Mouse (Mus musculus): ENCODE data around the gene Mrps5.
A peak's percentile ranks its signal among the peaks of the same experiment; 100 is the strongest.

Gene Mrps5

GRCm38 (mm10) chr2:127622065-127622464, 35.0 kb downstream of the Mrps5 start:
- DNase-seq = no peak

DNA sequence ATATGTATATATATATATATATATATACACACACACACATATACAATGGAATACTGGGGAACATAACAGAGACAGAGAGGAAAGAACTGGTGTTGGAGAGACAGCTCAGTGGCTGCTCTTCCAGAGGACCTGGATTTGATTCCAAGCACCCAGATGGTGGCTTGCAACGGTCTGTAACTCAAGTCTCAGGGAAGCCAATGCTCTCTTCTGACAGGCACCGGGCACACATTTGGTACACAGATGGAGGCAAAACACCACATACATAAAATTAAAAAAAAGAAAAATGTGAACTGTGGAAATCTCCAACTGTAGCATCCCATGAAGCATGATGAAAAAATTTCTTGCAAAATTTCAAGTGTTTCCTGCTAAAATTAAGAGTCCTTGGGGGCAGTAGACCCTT, 37.8 kb downstream of the Mrps5 start:
- no peak for DNase-seq

DNA sequence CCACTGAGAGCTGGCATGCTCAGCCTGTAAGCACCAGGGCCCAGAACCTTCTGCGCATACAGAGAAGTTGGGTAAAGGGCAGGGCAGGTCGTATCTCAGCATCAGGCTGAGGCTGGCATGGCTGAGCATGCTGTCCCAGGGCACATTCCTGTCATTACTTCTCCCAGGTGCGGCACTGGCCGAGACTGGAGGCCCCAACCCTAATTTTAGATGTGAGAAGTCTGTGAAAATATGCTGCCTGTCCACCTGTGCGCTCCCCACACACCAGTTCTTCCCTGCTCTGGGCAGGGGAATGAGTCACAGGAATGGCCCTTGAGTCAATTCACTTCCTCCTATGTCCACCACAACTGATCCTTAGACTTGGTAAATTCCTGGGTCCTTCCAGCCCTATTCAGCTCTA, 38.6 kb downstream of the Mrps5 start:
- DNase-seq = peak; percentile 32 to 73

- no peak for DNase-seq
Measured at GRCm38 (mm10) chr2:127627354-127627753, 40.3 kb downstream of the Mrps5 start.

- DNase-seq = no peak
Measured at GRCm38 (mm10) chr2:127627990-127628570, 41.1 kb downstream of the Mrps5 start.

- no peak for DNase-seq
Measured at GRCm38 (mm10) chr2:127632601-127633000, 45.6 kb downstream of the Mrps5 start.

- no peak for DNase-seq
Measured at GRCm38 (mm10) chr2:127635581-127635980, 48.6 kb downstream of the Mrps5 start.

DNA sequence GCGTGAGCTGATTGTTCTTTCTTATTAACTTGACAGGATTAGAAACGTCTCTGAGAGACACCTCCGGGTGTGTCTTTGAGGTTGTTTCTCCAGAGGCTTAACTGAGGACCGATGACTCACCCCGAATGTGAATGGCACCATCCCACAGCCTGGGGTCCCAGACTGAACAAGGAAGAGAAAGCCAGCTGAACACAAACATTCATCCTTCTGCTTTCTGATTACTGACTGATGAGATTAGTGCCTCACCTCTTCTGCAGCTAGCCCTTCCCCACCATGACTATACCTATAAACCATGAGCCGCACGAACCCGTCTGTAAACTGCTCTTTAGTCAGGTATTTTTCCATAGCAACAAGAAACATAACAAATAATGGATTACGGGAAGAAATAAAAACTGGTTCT, 52.0 kb downstream of the Mrps5 start:
- DNase-seq = no peak

GRCm38 (mm10) chr2:127643728-127644704, 57.0 kb downstream of the Mrps5 start:
- DNase-seq = peak; percentile 26 to 58

- DNase-seq = peak; percentile 37 to 57
Measured at GRCm38 (mm10) chr2:127646875-127647274, 59.9 kb downstream of the Mrps5 start.

- no peak for DNase-seq
Measured at GRCm38 (mm10) chr2:127648145-127648544, 61.1 kb downstream of the Mrps5 start.

DNA sequence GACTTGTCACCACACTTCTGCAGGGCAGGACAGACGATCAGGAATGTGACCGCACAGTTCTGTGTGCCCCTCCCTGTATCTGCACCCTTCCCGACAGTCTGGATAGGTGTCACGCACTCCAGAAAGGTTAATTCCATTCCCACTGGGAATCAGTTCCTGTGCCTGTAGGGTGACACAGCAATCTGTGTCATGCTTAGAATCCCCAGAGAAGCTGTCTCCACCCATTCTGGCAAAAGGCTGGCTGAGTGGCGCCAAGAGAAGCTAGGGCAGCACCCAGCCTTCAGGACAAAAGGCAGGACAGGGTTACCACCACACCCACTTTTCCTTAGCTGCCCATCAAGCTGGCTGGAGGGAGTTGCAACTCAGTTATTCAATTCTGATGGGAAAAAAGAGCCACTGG, 62.9 kb downstream of the Mrps5 start:
- no peak for DNase-seq

GRCm38 (mm10) chr2:127651601-127652000, 64.6 kb downstream of the Mrps5 start:
- no peak for DNase-seq

GRCm38 (mm10) chr2:127652335-127652734, 65.3 kb downstream of the Mrps5 start:
- peak; percentile 42 to 43 for DNase-seq

GRCm38 (mm10) chr2:127652805-127653204, 65.8 kb downstream of the Mrps5 start:
- DNase-seq = no peak

DNA sequence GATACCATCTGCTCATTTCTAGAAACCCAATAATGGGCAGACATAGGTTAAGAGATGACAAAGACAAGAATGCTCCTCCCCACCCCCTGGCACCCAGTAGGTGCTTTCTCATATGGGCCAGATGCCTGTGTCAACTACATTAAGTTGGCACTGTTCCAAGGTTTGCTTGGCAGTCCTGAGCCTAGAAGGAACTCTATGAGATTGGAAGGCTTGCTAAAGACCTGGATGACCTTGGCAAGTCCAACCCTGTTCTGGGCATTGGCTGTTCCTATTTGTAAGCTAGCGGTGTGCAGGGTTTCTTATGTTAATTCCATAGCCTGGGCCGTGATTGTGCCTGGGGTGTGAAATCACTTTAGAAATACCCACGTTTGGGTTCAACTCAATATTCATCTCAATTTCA, 67.8 kb downstream of the Mrps5 start:
- DNase-seq = no peak

DNA sequence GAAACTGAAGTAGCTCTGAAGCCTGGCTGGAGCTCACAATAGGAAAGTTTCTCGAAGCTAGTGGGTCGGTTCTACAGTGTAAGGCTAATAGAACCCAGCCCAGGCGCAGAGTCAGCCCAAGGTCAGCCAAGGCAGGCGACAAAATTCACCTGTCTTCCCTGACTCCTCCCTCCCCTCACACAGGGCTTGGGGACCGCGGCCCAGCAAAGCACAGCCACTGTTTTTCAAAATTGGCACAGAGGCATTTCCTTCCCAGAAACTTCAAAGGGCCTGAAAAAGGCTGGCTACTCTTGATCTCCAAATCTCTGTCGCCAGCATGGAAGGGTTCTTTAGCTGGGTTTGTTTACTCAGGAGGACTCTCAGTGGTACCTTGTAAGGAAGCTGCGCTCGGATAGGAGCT, 68.4 kb downstream of the Mrps5 start:
- DNase-seq = peak; percentile 15 to 35

GRCm38 (mm10) chr2:127656086-127656720, 69.2 kb downstream of the Mrps5 start, which contains the start of gene Mal:
TSS of gene Mal (minus strand) at chr2:127656695.
- peak; percentile 70 to 80 for DNase-seq

Data from lung, postnatal 4 days (tissue).